Mouse (Mus musculus): ENCODE data around the gene Tgm7. TPM values are rescaled to one million over a fixed set of nuclear protein-coding genes. Genes with fewer than 3 reads are reported as not detected.
"Not testable (repeated sequence)": the region's sequence is repeated elsewhere in the genome, so short reads cannot be mapped to it uniquely, and the experiment has no call there.

The Tgm7 gene
- total and polyA plus RNA-seq, 2 experiments, result 0.09 TPM; not detected in 1

GRCm38 (mm10) chr2:121127536-121127935 lies 17.9 kb upstream of the Tgm7 start:
- H3K27me3 ChIP-seq (ENCODE audit: control insufficient read depth, insufficient read depth, low read length), result no peaks in the 10 kb centered on the region
- no peaks in the 10 kb centered on the region for H3K36me3 ChIP-seq (ENCODE audit: control insufficient read depth, insufficient read depth, low read length)
- H3K27ac ChIP-seq (replicated peaks; ENCODE audit: insufficient read depth, low read depth, low read length), result no peak overlapping the region
- no peaks in the 10 kb centered on the region for H3K4me1 ChIP-seq (ENCODE audit: control insufficient read depth, insufficient read depth, low read length)
- WGBS, result 21% methylated on average over 1 of the region's 1 CpGs
- no peak for DNase-seq (ENCODE audit: extremely low read depth, low read depth, low spot score)
- no peak overlapping the region for H3K9ac ChIP-seq (ENCODE audit: low read depth, low read length)
- H3K4me3 ChIP-seq (ENCODE audit: insufficient read depth, low read depth, low read length), result no peak overlapping the region
- no peak for TF ChIP-seq POLR2A (IDR thresholded peaks at IDR 0.05; ENCODE audit: extremely low read depth, insufficient read depth, low read length)
- TF ChIP-seq CTCF (IDR thresholded peaks at IDR 0.05; ENCODE audit: low read depth, low read length), result no peak
- no peaks in the 10 kb centered on the region for H3K79me2 ChIP-seq (ENCODE audit: control insufficient read depth, insufficient read depth, low read length)

DNA sequence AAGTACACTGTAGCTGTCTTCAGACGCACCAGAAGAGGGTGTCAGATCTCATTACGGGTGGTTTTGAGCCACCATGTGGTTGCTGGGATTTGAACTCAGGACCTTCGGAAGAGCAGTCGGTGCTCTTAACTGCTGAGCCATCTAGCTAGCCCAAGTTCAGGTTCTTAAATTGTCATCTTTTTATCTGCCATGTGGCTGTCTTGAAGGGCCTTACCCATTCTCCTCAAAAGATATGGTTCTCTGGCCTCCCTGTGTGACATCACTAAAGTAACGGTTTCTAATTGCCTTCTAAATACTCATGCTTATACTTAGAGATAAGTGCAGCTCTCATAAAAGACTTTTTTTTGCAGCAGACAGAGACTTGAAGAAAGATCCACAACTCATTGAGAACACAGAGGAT lies 16.7 kb upstream of the Tgm7 start:
- not testable (repeated sequence) for H3K9ac ChIP-seq (ENCODE audit: low read depth, low read length); H3K4me3 ChIP-seq (ENCODE audit: insufficient read depth, low read depth, low read length); H3K27me3 ChIP-seq (ENCODE audit: control insufficient read depth, insufficient read depth, low read length); H3K79me2 ChIP-seq (ENCODE audit: control insufficient read depth, insufficient read depth, low read length); H3K4me1 ChIP-seq (ENCODE audit: control insufficient read depth, insufficient read depth, low read length); H3K36me3 ChIP-seq (ENCODE audit: control insufficient read depth, insufficient read depth, low read length); H3K27ac ChIP-seq (replicated peaks; ENCODE audit: insufficient read depth, low read depth, low read length); DNase-seq (ENCODE audit: extremely low read depth, low read depth, low spot score)
- WGBS, result 95% methylated on average over 5 of the region's 5 CpGs

DNA sequence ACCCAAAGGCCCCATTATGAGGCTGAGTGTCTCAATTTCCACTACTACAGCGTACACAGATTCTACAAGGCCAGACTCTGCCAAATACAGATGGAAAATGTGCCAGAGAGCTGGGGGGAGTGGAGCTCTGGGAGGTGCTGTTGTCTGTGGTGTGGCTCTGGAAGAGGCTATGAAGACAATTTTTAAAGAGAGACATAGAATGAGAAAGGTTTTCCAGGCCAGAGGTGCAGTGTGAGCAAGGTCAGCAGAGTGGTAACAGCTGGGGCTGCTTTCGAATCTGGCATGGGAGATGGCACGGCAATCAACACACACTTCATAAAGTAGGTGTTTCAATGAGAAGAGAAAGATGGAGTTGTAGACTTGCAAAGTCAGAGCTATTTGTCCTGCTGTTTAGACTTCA lies 9.7 kb upstream of the Tgm7 start:
- no peak for TF ChIP-seq POLR2A (IDR thresholded peaks at IDR 0.05; ENCODE audit: extremely low read depth, insufficient read depth, low read length)
- no peak for TF ChIP-seq CTCF (IDR thresholded peaks at IDR 0.05; ENCODE audit: low read depth, low read length)
- WGBS, result 88% methylated on average over 3 of the region's 3 CpGs
- H3K27me3 ChIP-seq (ENCODE audit: control insufficient read depth, insufficient read depth, low read length), result no peaks in the 10 kb centered on the region
- no peak for DNase-seq (ENCODE audit: extremely low read depth, low read depth, low spot score)
- no peaks in the 10 kb centered on the region for H3K79me2 ChIP-seq (ENCODE audit: control insufficient read depth, insufficient read depth, low read length)
- H3K9ac ChIP-seq (ENCODE audit: low read depth, low read length), result no peak overlapping the region
- H3K4me3 ChIP-seq (ENCODE audit: insufficient read depth, low read depth, low read length), result no peak overlapping the region
- no peak overlapping the region for H3K27ac ChIP-seq (replicated peaks; ENCODE audit: insufficient read depth, low read depth, low read length)
- no peaks in the 10 kb centered on the region for H3K4me1 ChIP-seq (ENCODE audit: control insufficient read depth, insufficient read depth, low read length)
- no peaks in the 10 kb centered on the region for H3K36me3 ChIP-seq (ENCODE audit: control insufficient read depth, insufficient read depth, low read length)

DNA sequence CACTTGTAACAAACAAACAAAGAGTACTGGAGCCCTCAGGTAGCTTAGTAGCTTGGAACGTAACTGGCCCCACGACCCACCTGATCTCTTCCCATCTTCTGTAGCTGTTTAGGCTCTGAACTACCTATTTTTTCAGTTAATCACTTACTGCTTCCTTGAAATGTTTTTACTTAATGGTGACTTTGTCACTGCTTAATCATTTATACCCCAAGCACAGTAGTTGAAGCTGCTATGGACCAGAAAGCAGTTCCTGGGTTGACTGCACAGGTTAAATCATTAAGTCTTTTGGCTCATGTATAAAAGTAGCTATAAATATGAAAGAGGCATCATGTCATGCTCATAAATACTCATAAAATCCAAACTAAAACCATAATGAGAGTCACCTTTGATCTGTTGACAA lies 5.8 kb upstream of the Tgm7 start:
- no peak overlapping the region for H3K9ac ChIP-seq (ENCODE audit: low read depth, low read length)
- H3K4me1 ChIP-seq (ENCODE audit: control insufficient read depth, insufficient read depth, low read length), result no peaks in the 10 kb centered on the region
- H3K27ac ChIP-seq (replicated peaks; ENCODE audit: insufficient read depth, low read depth, low read length), result no peak overlapping the region
- no peak for DNase-seq (ENCODE audit: extremely low read depth, low read depth, low spot score)
- no peaks in the 10 kb centered on the region for H3K79me2 ChIP-seq (ENCODE audit: control insufficient read depth, insufficient read depth, low read length)
- no peak overlapping the region for H3K4me3 ChIP-seq (ENCODE audit: insufficient read depth, low read depth, low read length)
- H3K27me3 ChIP-seq (ENCODE audit: control insufficient read depth, insufficient read depth, low read length), result no peaks in the 10 kb centered on the region
- WGBS, result 83% methylated on average over 2 of the region's 2 CpGs
- no peaks in the 10 kb centered on the region for H3K36me3 ChIP-seq (ENCODE audit: control insufficient read depth, insufficient read depth, low read length)
- no peak for TF ChIP-seq POLR2A (IDR thresholded peaks at IDR 0.05; ENCODE audit: extremely low read depth, insufficient read depth, low read length)
- TF ChIP-seq CTCF (IDR thresholded peaks at IDR 0.05; ENCODE audit: low read depth, low read length), result no peak

GRCm38 (mm10) chr2:121105940-121106339 lies 3.7 kb downstream of the Tgm7 start:
- H3K27ac ChIP-seq (replicated peaks; ENCODE audit: insufficient read depth, low read depth, low read length), result no peak overlapping the region
- DNase-seq (ENCODE audit: extremely low read depth, low read depth, low spot score), result peak; percentile 31
- H3K27me3 ChIP-seq (ENCODE audit: control insufficient read depth, insufficient read depth, low read length), result no peaks in the 10 kb centered on the region
- no peak overlapping the region for H3K4me3 ChIP-seq (ENCODE audit: insufficient read depth, low read depth, low read length)
- TF ChIP-seq CTCF (IDR thresholded peaks at IDR 0.05; ENCODE audit: low read depth, low read length) (no peak), POLR2A (IDR thresholded peaks at IDR 0.05; ENCODE audit: extremely low read depth, insufficient read depth, low read length) (no peak)
- no peaks in the 10 kb centered on the region for H3K79me2 ChIP-seq (ENCODE audit: control insufficient read depth, insufficient read depth, low read length)
- no peaks in the 10 kb centered on the region for H3K36me3 ChIP-seq (ENCODE audit: control insufficient read depth, insufficient read depth, low read length)
- H3K9ac ChIP-seq (ENCODE audit: low read depth, low read length), result no peak overlapping the region
- no peaks in the 10 kb centered on the region for H3K4me1 ChIP-seq (ENCODE audit: control insufficient read depth, insufficient read depth, low read length)

GRCm38 (mm10) chr2:121102051-121102450 lies 7.5 kb downstream of the Tgm7 start:
- Histone ChIP-seq H3K36me3 (ENCODE audit: control insufficient read depth, insufficient read depth, low read length) (no peaks in the 10 kb centered on the region), H3K27me3 (ENCODE audit: control insufficient read depth, insufficient read depth, low read length) (no peaks in the 10 kb centered on the region), H3K9ac (ENCODE audit: low read depth, low read length) (no peak overlapping the region), H3K27ac (replicated peaks; ENCODE audit: insufficient read depth, low read depth, low read length) (no peak overlapping the region), H3K4me3 (ENCODE audit: insufficient read depth, low read depth, low read length) (no peak overlapping the region), H3K4me1 (ENCODE audit: control insufficient read depth, insufficient read depth, low read length) (no peaks in the 10 kb centered on the region), H3K79me2 (ENCODE audit: control insufficient read depth, insufficient read depth, low read length) (no peaks in the 10 kb centered on the region)
- TF ChIP-seq POLR2A (IDR thresholded peaks at IDR 0.05; ENCODE audit: extremely low read depth, insufficient read depth, low read length) (no peak), CTCF (IDR thresholded peaks at IDR 0.05; ENCODE audit: low read depth, low read length) (peak; percentile 48)
- DNase-seq (ENCODE audit: extremely low read depth, low read depth, low spot score), result peak; percentile 55
- 24% methylated on average over 9 of the region's 9 CpGs for WGBS

All from liver, adult 2 months (tissue).